Mouse (Mus musculus) cortical plate, adult 2 months (tissue): ENCODE measurements around the gene Nrg4.

Experiments used
- CTCF ChIP-seq: fragments of 200-500 bp; IDR thresholded peaks from 2 replicates; pipeline ENCODE4 v1.5.1; 2011; ENCODE audit warnings: mild to moderate bottlenecking, control low read depth, low read length; ENCODE audit not compliant: insufficient read depth; ENCODE audit errors: extremely low read depth
- POLR2A ChIP-seq: fragments of 200-500 bp; IDR thresholded peaks from 2 replicates; pipeline ENCODE4 v1.6.1; 2011; ENCODE audit warnings: mild to moderate bottlenecking, low read length, control low read depth; ENCODE audit not compliant: insufficient read depth; ENCODE audit errors: extremely low read depth

DNA sequence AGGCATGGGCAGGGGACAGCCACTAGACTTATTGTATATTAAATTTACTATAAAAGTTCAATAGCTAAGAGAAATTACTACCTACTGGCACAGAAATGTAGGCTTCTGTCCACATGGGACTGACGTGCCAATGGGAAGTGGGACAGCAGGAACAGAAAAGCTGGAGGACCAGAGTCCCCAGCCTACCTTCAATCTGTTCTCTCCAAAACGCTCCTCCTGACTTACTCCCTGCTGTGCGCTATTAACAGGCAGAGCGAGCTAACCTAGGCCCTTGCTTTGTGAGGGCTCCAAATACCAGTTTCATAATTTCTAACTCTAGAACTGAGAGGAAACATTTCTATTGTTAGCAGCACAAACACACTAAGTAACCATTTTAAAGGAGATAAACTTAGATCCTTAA lies 52.7 kb downstream of the Nrg4 start:
- no peak for TF ChIP-seq POLR2A
- no peak for TF ChIP-seq CTCF
